ENCODE assay signal across 16 mouse cellular contexts in the genomic region with DNA sequence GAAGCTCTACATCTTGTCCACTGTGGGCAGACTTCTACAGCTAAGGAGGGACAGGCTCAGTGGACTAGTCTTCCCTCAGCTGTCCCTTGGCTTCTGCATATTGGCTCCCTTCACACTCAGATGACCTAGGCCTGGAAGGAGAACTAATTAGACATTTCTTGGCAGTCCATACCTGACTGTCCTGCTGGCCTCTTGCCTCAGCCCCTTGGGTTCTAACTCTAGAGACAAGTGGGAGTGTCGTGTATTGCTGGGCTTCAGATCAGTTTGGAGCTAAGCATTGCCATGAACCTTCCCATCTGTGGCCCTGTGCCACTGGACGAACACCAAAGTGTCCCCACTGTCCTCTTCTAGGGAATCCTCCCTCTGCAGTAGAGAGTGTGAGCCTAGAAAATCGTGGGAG.
A peak's percentile ranks its signal among the peaks of the same experiment; 100 is the strongest.
DNase-seq lines count a peak whose midpoint lies in the region; ATAC-seq and TF ChIP-seq lines count a peak whose summit lies in the region.
"Had no signal": no experiment of that assay in that cellular context is flagged by ENCODE, and none has a peak within 500 bp of the region (broad histone marks: within the 10 kb centered on the region; RNA-seq: fewer than 3 reads in every experiment).

No protein-coding gene starts in this region.

- H3K4me2 ChIP-seq in kidney, embryonic 14.5 days (replicated peaks; ENCODE audit: low read depth, low read length): no peak overlapping the region
- H3K4me2 ChIP-seq: embryonic facial prominence, embryonic 13.5 days; hindbrain, embryonic 13.5 days had no signal

- no peaks in the 10 kb centered on the region for H3K27me3 ChIP-seq in heart, embryonic 10.5 days (ENCODE audit: insufficient read depth, poor library complexity, severe bottlenecking)
- H3K27me3 ChIP-seq in cerebellum, adult 2 months (ENCODE audit: control insufficient read depth, insufficient read depth, low read length): no peaks in the 10 kb centered on the region
- no peaks in the 10 kb centered on the region for H3K27me3 ChIP-seq in kidney, embryonic 14.5 days (ENCODE audit: control insufficient read depth, insufficient read depth, low read length)
- H3K27me3 ChIP-seq: embryonic facial prominence, embryonic 13.5 days; hindbrain, embryonic 13.5 days; megakaryocyte, embryonic 14.5 days had no signal

- TF ChIP-seq POLR2A in cerebellum, adult 2 months (IDR thresholded peaks at IDR 0.05; ENCODE audit: borderline replicate concordance, insufficient read depth, low read length): no peak

- WGBS in heart, embryonic 10.5 days: 81% methylated on average over 3 of the region's 3 CpGs
- WGBS in cerebellum, adult 2 months: 14% methylated on average over 3 of the region's 3 CpGs
- WGBS in kidney, embryonic 14.5 days: 71% methylated on average over 3 of the region's 3 CpGs

- H3K36me3 ChIP-seq in heart, embryonic 10.5 days: peaks cover 62% of the 10 kb centered on the region
- H3K36me3 ChIP-seq in kidney, embryonic 14.5 days (ENCODE audit: control insufficient read depth, insufficient read depth, low read length): peaks cover 26% of the 10 kb centered on the region; the same call in 1 of the 2 replicates

- H3K4me1 ChIP-seq in heart, embryonic 10.5 days: no peaks in the 10 kb centered on the region
- peaks cover 5% of the 10 kb centered on the region; the same call in 1 of the 2 replicates for H3K4me1 ChIP-seq in cerebellum, adult 2 months (ENCODE audit: control insufficient read depth, insufficient read depth, low read length)
- no peaks in the 10 kb centered on the region for H3K4me1 ChIP-seq in kidney, embryonic 14.5 days (ENCODE audit: control insufficient read depth, insufficient read depth, low read length)
- H3K4me1 ChIP-seq: embryonic facial prominence, embryonic 13.5 days; forebrain, embryonic 10.5 days; hindbrain, embryonic 13.5 days; megakaryocyte, embryonic 14.5 days had no signal

- peak; percentile 32 to 53 for DNase-seq in heart, adult 18-20 months
- no peak for DNase-seq in heart, embryonic 10.5 days (ENCODE audit: low spot score)
- DNase-seq in adipocyte (ENCODE audit: low spot score): peak; percentile 56
- DNase-seq in gastrocnemius, adult 8-10 months (ENCODE audit: low spot score in 2 of 2): peak; percentile 54 to 63
- peak; percentile 15 for DNase-seq in heart, postnatal 25 days (ENCODE audit: low spot score)
- DNase-seq in thymus, postnatal 10 days (ENCODE audit: low spot score in 2 of 2): no peak
- DNase-seq in cerebellum, adult 2 months: no peak
- DNase-seq: kidney, adult 18-20 months; lung, adult 2 months; right cerebral cortex, postnatal 14 days had no signal

- H3K4me3 ChIP-seq in heart, embryonic 10.5 days: no peak overlapping the region
- H3K4me3 ChIP-seq in cerebellum, adult 2 months (replicated peaks; ENCODE audit: insufficient read depth, low read depth, low read length): no peak overlapping the region
- no peak overlapping the region for H3K4me3 ChIP-seq in kidney, embryonic 14.5 days (ENCODE audit: low read length)
- H3K4me3 ChIP-seq: embryonic facial prominence, embryonic 13.5 days; forebrain, embryonic 10.5 days; hindbrain, embryonic 13.5 days; left cerebral cortex, adult 2 months; megakaryocyte, embryonic 14.5 days had no signal

- ATAC-seq in kidney, embryonic 14.5 days (ENCODE audit: low FRiP score, low TSS enrichment): no peak

- H3K9ac ChIP-seq in kidney, embryonic 14.5 days (ENCODE audit: low read depth, low read length): no peak overlapping the region
- H3K9ac ChIP-seq: embryonic facial prominence, embryonic 13.5 days; hindbrain, embryonic 13.5 days had no signal

- intact Hi-C loops in heart, postnatal 25 days (cut with DNase I): no loop called here

- no peak overlapping the region for H3K27ac ChIP-seq in heart, embryonic 10.5 days
- H3K27ac ChIP-seq in cerebellum, adult 2 months (ENCODE audit: insufficient read depth, low read length): no peak overlapping the region
- H3K27ac ChIP-seq in kidney, embryonic 14.5 days (ENCODE audit: low read depth, low read length): no peak overlapping the region
- H3K27ac ChIP-seq: embryonic facial prominence, embryonic 13.5 days; forebrain, embryonic 10.5 days; hindbrain, embryonic 13.5 days; left cerebral cortex, adult 2 months had no signal

- no peaks in the 10 kb centered on the region for H3K9me3 ChIP-seq in heart, embryonic 10.5 days
- no peaks in the 10 kb centered on the region for H3K9me3 ChIP-seq in kidney, embryonic 14.5 days (ENCODE audit: control insufficient read depth, low read length)
- H3K9me3 ChIP-seq: embryonic facial prominence, embryonic 13.5 days; forebrain, embryonic 10.5 days; hindbrain, embryonic 13.5 days; megakaryocyte, embryonic 14.5 days had no signal

- TF ChIP-seq CTCF in cerebellum, adult 2 months (IDR thresholded peaks at IDR 0.05; ENCODE audit: borderline replicate concordance, insufficient read depth, low read depth, low read length): no peak

Comparison
In these comparisons a context has a peak if more than half of its experiments do, and no peak if none do; other contexts are left out.
1. DNase-seq: peak in heart, adult 18-20 months (2 of 2), adipocyte (single experiment), gastrocnemius, adult 8-10 months (2 of 2) and heart, postnatal 25 days (single experiment); none in heart, embryonic 10.5 days (single experiment), thymus, postnatal 10 days (0 of 2) and cerebellum, adult 2 months (0 of 2).